Mouse (Mus musculus): Measurements from ENCODE around the gene Macf1. TPM values are rescaled to one million over a fixed set of nuclear protein-coding genes. Genes with fewer than 3 reads are reported as not detected.
A peak's percentile ranks its signal among the peaks of the same experiment; 100 is the strongest.

Gene Macf1
- total RNA-seq, 2 experiments from 2014 or later = 176 to 202 TPM

GRCm38 (mm10) chr4:123412528-123412878, 271.7 kb downstream of the Macf1 start:
- DNase-seq (ENCODE audit: low spot score in 2 of 2) = no peak

DNA sequence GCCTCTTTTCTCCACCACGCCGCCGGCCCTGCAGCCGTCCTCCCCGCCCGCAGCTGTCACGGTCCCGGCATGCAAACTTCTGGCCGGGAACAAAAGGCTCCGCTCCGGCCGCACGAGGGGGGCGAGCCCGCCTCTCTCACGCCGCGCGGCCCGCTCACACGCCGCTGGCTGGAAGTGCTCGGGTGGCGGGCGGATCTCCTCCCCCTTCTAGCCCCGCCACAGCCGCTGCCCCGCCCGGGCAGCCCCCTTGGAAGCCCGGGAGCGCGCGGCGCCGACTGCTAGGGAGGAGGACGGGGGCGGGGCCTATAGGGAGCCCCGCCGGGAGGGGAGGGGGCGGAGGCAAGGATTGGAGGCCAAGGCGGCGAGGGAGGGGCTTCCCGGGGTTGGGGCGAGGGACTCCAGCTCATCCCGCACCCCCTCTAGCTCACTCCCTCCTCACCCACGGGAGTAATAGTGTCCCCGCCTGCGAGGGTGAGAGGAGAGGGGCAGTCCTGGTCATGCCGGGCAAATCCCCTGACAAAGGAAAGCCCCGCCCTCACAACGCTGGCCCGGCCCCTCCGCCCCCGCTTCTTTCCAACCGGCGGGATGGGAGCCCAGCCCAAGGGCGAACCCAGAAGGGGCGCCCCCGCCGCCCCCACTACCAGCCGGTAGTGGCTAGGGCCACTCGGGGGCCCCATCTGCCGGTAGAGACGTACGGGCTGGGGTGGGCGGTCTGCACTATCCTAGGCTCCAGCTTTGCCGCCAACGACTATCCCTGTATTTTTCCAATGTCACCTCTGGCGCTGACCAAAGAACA, 272.2 kb downstream of the Macf1 start:
- DNase-seq (ENCODE audit: low spot score in 2 of 2) = peak; percentile 71 to 79

- peak; percentile 23 to 29 for DNase-seq (ENCODE audit: low spot score in 2 of 2)
These were observed 273.0 kb downstream of the Macf1 start for GRCm38 (mm10) chr4:123411006-123411731.

- no peak for DNase-seq (ENCODE audit: low spot score in 2 of 2)
These were observed 274.4 kb downstream of the Macf1 start for GRCm38 (mm10) chr4:123409752-123410151.

DNA sequence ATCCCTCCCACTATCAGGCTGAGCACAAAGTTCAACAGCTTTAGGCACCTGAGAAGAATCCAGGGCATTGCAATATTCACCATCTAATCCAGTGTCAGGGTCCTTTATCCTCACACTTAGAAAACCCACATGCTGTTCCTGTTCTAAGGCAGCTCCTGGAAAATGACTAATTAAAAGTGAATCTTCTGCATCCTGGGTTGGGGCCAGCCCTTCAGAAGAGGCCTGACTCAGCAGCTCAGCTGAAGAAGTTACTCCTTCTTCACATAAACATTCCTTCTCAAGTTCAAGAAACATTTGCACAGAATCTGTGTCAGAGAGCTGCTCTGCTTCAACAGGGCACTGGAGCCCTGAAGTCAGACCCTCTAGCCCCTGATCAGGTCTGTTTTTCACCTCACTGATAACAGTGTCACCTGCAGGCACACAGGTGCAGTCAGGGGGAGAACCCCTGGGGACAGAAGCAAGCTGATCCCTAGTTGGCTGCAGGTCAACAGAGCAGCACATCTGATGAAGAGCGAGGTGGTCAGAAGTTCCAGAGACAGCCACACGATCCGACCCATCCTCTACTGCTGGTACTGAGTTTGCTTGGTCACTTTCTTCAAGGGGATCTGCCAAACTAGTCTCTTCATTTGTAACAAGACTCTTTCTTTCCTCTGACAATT, 275.0 kb downstream of the Macf1 start:
- DNase-seq (ENCODE audit: low spot score in 2 of 2) = no peak

- no peak for DNase-seq (ENCODE audit: low spot score in 2 of 2)
These were observed 276.4 kb downstream of the Macf1 start for GRCm38 (mm10) chr4:123407792-123408191.

- no peak for DNase-seq (ENCODE audit: low spot score in 2 of 2)
These were observed 280.1 kb downstream of the Macf1 start for GRCm38 (mm10) chr4:123404056-123404455.

GRCm38 (mm10) chr4:123402244-123402643, 281.9 kb downstream of the Macf1 start:
- DNase-seq (ENCODE audit: low spot score in 2 of 2) = no peak

DNA sequence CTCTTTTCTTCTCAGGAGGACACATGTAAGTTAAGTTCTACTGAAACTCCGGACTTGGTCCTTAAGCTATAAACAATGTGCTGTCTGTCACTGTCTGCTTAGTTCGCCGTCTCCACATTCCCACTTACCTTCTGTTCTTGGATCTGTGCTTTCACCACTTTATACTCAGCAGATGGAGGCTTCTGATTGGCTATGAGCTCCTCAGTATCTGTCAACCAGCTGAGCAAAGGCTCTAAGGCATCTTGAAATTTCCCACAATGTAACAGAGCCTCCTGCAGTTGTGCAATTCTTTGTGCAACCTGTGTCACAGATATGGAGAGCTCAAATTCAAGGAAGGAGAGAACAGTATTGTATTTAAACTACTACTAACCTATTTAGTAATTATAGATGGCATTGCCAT, 282.9 kb downstream of the Macf1 start:
- no peak for DNase-seq (ENCODE audit: low spot score in 2 of 2)

DNA sequence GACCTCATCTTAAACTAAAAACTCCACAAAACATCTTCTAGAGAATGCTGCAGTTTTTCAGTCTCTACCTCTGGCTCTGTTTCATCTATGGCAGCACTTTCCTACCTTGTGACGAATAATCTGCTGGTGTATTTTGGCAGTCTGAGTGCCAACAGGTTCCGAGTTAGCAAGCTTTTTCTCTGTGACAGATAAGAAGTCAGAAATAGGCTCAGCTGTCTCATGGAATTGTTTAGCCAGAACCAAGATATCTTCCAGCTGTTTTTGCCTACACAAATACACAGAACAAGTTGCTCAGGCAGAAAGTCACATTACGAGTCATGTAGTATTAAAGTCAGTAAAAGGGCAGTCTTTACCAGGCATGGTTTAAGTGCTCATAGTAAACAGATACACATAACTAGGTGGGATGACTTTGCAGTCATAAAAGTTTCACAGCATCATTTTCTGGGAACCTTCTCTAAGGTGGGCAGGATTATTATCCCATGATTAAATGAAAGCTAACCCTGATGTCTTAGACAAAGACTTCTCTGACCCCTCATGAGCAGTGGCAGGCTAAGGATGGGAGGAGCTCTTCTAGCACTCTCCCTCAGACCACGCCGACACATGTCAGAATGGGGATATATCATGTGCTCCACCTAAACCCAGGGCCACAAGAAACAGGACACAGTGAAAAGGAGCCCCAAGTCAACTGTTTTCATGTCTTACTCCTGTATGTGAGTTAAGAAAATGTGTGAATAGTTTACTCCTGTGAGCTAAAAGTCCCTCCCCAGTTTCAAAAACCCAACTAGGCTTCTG, 286.3 kb downstream of the Macf1 start:
- no peak for DNase-seq (ENCODE audit: low spot score in 2 of 2)

GRCm38 (mm10) chr4:123397049-123397448, 287.1 kb downstream of the Macf1 start:
- no peak for DNase-seq (ENCODE audit: low spot score in 2 of 2)

DNA sequence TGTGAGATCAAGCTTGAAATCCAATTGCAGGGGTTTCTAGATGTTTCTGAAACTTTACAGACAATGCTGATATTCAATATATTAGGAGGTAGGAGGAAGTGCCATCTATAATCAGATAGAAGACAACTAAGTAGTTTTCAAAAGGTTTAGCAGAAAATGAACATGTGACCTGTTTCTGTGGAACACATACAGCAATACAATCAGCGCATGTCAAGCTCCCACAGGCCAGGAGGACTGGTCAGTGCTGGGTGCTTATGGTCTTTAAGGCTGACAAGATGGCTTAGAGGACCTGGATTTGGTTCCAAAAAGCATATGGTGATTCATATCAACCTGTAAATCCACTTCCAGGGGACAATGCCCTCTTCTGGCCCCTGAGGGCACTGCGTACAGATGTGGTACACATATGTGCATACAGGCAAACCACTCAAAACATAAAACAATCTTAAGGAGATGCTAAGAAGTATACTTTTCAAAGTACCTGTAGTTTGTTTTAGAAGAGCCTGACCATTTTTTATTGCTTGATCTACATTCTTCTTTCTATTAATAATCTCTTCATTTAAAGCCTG, 288.6 kb downstream of the Macf1 start:
- DNase-seq (ENCODE audit: low spot score in 2 of 2) = no peak

DNA sequence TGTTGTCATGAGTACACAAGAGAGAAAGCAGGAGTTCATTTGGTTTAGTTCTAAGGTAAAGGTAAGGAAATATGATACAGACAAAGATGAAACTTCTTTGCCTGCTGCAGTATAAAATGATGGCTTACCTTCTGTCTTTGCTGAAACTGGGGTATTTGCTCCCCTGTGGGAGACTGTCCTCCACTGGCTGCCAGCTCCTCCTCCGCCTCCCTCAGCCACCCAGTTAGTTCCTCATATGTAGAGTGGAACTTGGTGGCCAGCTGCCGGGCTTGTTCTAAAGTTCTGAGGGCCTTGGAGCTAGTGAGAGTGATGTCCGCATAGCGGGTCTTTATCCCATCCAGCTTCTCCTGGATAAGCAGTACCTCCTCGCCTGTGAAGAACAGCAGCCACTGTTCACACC, 289.3 kb downstream of the Macf1 start:
- no peak for DNase-seq (ENCODE audit: low spot score in 2 of 2)

DNA sequence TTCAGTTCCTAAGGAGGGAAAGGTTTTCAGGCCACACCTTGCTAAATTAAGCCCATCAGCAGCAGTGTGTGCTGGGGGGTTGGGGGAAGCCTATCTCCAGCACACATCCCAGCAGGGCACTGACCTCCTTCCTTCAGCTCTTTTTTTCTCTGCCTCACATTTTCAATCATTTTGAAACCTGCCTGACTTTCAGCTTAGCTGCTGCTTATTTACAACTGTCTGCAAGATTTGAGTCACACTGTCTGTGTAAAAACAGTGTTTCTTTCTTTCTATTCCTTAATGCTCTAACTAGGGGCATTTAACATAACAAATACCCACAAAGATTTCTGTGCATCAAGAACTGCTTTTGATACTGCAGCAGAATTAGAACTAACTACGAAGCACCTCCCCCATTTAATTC, 289.9 kb downstream of the Macf1 start:
- DNase-seq (ENCODE audit: low spot score in 2 of 2) = no peak

DNA sequence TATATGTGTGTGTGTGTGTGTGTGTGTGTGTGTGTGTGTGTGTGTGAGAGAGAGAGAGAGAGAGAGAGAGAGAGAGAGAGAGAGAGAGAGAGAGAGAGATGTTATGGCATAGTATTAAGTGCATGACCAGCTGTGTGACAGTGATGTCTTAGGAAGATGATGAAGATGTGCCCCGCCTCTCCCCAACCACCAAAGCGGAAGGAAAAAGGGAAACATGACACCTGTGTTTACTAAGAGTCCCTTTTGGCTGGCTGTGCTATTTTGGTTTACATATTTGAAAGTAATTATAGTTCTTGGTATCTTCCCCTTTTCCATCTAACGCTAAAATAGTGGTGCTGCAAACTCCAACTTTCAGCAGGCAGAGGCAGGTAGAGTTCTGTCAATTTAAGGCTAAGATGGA, 291.2 kb downstream of the Macf1 start:
- DNase-seq (ENCODE audit: low spot score in 2 of 2) = no peak

GRCm38 (mm10) chr4:123392187-123392586, 292.0 kb downstream of the Macf1 start:
- DNase-seq (ENCODE audit: low spot score in 2 of 2) = no peak

GRCm38 (mm10) chr4:123385028-123385427, 299.1 kb downstream of the Macf1 start:
- no peak for DNase-seq (ENCODE audit: low spot score in 2 of 2)

- no peak for DNase-seq (ENCODE audit: low spot score in 2 of 2)
These were observed 301.0 kb downstream of the Macf1 start for GRCm38 (mm10) chr4:123383173-123383572.

GRCm38 (mm10) chr4:123382051-123382450, 302.1 kb downstream of the Macf1 start:
- DNase-seq (ENCODE audit: low spot score in 2 of 2) = no peak

DNA sequence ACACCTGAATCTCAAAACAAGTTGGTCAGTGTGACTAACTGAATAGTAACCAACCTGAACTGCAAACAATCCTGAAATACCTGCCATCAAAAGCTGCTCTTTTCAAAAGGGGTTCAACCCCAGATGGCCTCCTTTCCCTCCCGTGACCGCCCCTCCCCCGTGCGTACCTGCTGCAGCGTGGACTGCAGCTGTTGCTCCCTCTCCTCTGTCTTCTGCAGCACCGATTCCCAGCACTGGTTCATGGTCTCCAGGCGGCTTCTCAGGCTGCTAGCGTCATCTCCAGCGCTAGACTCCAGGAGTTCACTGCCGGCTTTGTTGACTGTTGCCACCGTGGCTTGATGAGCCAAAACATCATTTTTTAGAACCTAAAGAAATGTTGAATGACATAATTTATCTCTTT, 302.6 kb downstream of the Macf1 start:
- DNase-seq (ENCODE audit: low spot score in 2 of 2) = no peak

DNA sequence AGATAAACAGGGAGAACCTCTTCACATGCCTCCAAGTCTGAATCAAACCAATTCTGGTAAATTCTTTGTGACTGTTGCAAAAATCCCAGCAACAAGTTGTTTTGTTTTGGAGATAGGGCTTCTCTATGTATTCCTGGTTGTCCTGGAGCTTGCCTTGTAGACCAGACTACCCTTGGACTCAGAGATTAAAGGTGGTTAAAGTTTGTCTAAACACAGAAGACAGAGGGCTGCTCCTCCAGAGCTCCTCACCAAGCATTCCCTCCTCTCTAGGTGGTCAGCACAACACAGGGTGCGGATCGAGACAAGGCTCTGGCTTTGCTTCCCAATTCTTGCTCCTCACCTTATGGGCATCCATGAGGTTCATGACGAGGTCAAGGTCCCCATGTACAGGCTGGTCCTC, 308.1 kb downstream of the Macf1 start:
- DNase-seq (ENCODE audit: low spot score in 2 of 2) = no peak

All from adrenal gland, postnatal 4 days (tissue).